Mouse (Mus musculus) bone marrow macrophage, adult 2 months (primary cell): Measurements from ENCODE around the gene Rnaseh2b. TPM values are rescaled to one million over a fixed set of nuclear protein-coding genes. Genes with fewer than 3 reads are reported as not detected.

Experiments
- H3K27ac ChIP-seq: 2 replicates; pipeline ENCODE4 v1.5.1; 2012; ENCODE audit warnings: low read depth, low read length; ENCODE audit not compliant: insufficient read depth
- H3K4me1 ChIP-seq: 2 replicates; pipeline ENCODE4 v1.6.1; 2012; ENCODE audit warnings: low read length; ENCODE audit not compliant: control insufficient read depth, insufficient read depth
- H3K4me3 ChIP-seq: 2 replicates; pipeline ENCODE4 v1.5.1; 2012; ENCODE audit warnings: mild to moderate bottlenecking, low read length, moderate library complexity; ENCODE audit not compliant: insufficient read depth
- CTCF ChIP-seq: IDR thresholded peaks from 2 replicates; pipeline ENCODE4 v1.5.1; 2012; ENCODE audit warnings: low read depth, mild to moderate bottlenecking, low read length, moderate library complexity
- POLR2A ChIP-seq: IDR thresholded peaks from 2 replicates; pipeline ENCODE4 v1.6.1; 2012; ENCODE audit warnings: mild to moderate bottlenecking, low read depth, low read length, borderline replicate concordance
- polyA plus RNA-seq: library from polyadenylated mRNA; stranded (reverse); fragments of >200 nt; gene quantifications from 2 replicates; pipeline ENCODE4 v1.2.4, GENCODE M21; 2012; ENCODE audit not compliant: missing spikeins, insufficient read depth, insufficient read length

The Rnaseh2b gene
- polyA plus RNA-seq, 1 experiment: 20.7 TPM

DNA sequence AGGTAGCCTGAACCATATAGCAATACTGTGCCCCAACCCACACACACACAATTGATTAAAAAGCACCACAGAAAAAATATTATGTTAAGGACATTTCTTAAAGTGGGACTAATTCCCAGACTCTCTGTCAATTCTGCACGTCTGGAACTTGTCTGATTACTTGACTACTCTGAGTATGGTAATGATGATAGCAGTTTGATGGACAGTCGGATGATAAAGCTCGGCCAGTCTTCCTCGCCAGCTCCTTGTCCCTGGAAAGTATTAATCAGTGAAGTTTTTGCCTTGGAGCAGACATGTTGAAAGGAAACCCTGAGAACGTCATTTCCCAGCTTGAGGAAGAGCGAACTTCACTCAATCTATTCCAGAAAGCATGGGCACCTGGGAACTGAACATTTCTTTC, 34.3 kb upstream of the Rnaseh2b start:
- no peak overlapping the region for H3K27ac ChIP-seq
- TF ChIP-seq POLR2A (no peak), CTCF (no peak)
- no peaks in the 10 kb centered on the region for H3K4me1 ChIP-seq
- H3K4me3 ChIP-seq: no peak overlapping the region

DNA sequence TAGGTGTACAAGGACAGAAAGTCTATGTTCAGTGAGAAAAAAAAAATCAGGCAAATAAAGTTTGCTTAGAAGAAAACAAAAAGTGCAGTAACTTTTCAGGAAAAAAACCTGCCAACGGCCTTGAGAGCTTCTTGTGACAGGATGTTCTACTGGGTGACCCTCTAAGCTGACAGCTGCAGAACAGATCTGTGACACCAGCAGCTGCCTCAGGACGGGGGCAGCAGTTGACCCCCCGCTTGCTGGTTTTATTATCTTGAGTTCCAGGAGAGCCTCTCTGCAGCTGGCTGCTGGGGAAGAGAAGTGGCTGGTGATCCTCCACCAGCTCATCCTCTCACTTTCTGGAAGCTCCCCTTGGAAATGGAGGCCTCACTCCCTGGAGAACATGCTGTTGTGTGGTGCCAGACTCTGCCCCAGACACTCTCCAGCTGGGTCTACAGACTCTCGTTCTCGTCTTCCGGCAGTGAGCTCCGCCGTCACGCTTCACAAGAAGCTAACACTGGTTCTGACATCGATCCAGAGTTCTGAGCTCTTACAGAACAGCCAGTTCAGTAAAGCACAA, 33.3 kb upstream of the Rnaseh2b start:
- no peak for TF ChIP-seq POLR2A
- no peak overlapping the region for H3K27ac ChIP-seq
- H3K4me3 ChIP-seq: no peak overlapping the region
- no peaks in the 10 kb centered on the region for H3K4me1 ChIP-seq

DNA sequence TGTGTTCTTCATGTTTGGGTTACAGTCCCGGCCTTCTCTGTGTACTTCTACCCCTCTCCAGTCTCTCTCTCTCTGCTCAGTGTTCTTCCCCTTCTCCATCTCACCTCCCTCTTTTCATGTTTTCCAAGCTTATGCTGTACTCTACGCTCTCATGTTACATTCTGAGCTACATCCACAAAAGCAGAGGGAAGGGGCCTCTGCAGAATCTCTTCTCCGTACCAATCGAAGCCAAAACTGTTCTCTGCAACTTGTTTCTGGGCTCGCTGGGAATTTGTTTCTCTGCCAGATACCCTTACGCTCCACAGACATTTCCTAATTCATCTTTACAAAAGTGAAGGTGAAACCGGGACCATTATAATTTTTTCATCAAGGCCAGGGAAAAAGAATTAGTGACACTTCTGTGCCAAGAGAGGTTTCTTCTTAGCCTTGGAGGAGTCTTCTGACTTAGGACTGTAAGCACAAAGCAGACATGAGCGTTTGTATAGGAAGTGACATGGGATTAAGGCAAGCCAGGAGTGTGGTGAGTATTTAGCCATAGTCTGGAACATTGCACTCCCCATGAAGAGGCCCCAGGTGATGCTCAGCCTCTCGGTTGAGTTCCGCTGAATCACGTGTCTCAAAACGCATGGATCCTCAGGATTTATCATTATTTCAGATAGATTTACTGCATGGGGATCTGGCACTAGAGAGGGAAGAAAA, 21.5 kb upstream of the Rnaseh2b start:
- Histone ChIP-seq H3K4me3 (no peak overlapping the region), H3K27ac (no peak overlapping the region), H3K4me1 (peaks cover 7% of the 10 kb centered on the region)
- TF ChIP-seq POLR2A: no peak
- no peak for TF ChIP-seq CTCF

DNA sequence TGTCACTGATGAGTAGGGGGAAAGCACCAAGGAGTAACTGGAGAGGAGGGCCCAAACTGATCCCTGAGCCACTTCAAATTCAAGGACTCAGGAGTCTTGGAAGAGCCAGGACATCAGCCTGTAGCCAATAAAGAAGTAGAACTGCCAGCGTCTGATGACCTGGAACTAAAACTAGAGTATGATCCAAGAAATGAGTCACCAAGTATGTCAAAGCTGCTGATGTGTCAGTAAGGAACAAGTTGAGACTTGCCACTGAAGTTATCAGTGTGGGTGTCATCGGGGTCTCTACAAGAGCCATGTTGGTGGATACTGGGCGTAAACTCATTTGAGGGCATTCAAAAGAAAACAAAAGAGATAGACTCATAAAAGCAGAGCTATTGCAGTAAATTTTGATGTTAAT, 18.8 kb upstream of the Rnaseh2b start:
- Histone ChIP-seq H3K4me1 (peaks cover 7% of the 10 kb centered on the region), H3K27ac (0 out of 2 replicates have a peak overlapping the region, but pooled peaks have one; percentile 38), H3K4me3 (no peak overlapping the region)
- TF ChIP-seq POLR2A (no peak), CTCF (no peak)

DNA sequence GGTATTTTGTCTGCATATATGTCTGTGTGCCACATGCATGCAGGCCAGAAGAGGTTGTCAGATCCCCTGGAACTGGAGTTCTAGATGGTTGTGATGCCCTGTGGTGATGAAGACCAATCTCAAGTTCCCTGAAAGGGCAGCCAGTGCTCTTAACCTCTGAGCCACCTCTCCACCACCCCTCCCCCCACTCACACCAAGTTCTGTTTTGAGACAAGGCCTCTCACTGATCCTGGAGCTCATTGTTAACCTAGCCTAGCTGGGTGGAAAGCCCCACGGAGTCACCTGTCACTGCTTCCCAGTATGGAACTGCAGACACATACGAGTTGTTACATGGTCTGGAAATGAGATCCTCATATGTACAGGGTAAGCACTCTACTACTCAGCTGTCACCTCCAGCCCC, 9.4 kb upstream of the Rnaseh2b start:
- H3K4me3 ChIP-seq: no peak overlapping the region
- H3K4me1 ChIP-seq: no peaks in the 10 kb centered on the region
- no peak for TF ChIP-seq POLR2A
- TF ChIP-seq CTCF: no peak
- no peak overlapping the region for H3K27ac ChIP-seq

DNA sequence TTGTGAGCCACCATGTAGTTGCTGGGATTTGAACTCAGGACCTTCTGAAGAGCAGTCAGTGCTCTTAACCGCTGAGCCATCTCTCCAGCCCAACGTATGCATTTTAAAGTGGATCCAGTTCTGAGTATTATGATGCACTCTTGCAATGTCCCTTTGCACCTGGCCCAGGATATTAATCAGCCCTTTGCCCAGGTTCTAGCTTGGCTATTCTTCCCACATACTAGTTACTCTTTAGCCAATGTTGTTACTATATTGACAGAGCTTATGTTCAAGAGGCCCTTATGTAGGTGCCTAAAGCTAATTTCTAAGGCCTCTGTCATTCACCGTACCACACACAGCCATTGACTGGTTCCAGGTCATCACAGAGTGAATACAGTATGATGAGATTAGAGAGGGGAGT, 3.7 kb upstream of the Rnaseh2b start:
- H3K4me3 ChIP-seq: no peak overlapping the region
- H3K27ac ChIP-seq: no peak overlapping the region
- H3K4me1 ChIP-seq: peaks cover 3% of the 10 kb centered on the region
- TF ChIP-seq POLR2A (no peak), CTCF (no peak)

DNA sequence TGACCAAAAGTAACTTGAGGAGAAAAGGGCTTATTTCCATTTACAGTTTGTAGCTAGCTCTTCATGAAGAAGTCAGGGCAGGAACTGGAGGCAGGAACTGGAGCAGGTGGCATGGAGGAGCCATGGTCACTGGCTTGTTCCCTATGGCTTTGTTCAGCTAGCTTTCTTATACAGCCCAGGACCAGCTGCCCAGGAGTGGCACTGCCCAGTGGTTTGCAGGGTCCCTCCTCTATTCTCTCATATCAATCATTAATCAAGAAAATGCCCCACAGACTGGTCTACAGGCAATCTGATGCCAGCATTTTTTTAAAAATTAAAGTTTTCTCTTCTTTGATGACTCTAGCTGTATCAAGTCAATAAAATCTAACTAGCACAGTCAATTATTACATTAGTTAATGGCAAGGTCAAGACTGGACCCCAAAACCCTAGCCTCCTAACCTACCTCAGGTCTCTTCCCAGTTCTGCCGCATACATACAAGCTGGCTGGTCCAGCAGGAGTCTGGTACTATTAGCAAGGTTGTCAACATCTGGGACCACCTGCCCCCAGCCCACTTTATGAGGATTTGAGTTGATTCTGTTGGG, 892 bp upstream of the Rnaseh2b start:
- H3K27ac ChIP-seq: no peak overlapping the region

DNA sequence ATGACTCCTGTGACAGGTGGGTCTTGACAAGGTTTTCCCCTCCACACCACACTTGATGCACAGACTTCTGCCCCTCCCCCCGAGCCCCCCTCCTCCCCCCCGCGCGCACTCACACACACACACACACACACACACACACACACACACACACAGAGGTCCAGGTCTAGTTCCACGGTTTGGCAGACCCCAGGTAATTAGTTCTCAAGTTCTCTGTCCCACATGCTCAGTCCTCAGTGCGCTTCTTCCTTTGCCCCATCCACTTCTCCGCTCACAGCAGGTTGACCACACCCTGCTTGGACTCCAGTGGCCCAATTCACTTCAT, 262 bp upstream of the Rnaseh2b start:
- no peak overlapping the region for H3K27ac ChIP-seq
- no peak overlapping the region for H3K4me3 ChIP-seq
- TF ChIP-seq POLR2A (no peak), CTCF (no peak)
- H3K4me1 ChIP-seq: peaks cover 5% of the 10 kb centered on the region

More for the DNA sequence above, 892 bp upstream of the Rnaseh2b start:
- Histone ChIP-seq H3K4me3 (no peak overlapping the region), H3K4me1 (peaks cover 5% of the 10 kb centered on the region)
- TF ChIP-seq POLR2A (no peak), CTCF (no peak)

DNA sequence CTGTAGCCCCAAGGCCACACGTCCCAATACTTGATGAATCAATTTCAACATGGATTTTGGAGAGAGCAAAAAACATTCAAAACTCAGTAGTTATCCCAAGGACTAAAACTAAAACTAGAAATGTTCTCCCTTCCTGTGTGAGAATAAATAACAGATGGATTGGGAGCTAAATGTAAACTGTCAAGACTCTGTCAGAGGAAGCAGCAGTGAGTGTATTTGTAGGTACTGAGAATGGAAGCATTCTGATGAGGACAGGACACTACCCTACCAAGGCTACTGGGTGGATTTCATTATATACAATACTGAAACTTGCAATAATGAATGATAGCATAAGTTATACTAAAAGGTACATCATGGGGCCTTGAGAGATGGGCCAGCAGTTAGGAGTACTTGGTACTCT, 6.4 kb downstream of the Rnaseh2b start:
- peaks cover 8% of the 10 kb centered on the region for H3K4me1 ChIP-seq
- H3K4me3 ChIP-seq: no peak overlapping the region
- TF ChIP-seq CTCF (no peak), POLR2A (no peak)
- no peak overlapping the region for H3K27ac ChIP-seq

DNA sequence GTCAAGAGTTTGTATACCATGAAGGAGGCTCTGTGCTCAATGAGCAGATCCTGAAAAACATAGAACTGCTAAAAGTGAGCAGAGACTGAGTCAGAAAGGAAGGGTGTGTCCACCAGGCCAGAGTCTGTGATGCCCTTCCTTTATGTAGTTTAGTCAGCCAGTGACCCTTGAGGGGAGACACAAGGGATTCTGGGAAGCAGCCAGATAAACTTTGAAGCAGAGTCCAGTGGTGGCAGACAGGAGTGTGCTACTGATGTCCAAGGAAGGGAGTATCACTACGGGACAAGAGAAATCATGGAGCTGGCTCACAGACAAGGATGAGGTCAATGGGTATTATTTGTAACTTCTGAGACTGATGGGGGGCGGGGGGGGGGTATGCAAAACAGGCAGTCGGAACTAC, 7.6 kb downstream of the Rnaseh2b start:
- Histone ChIP-seq H3K4me1 (peaks cover 6% of the 10 kb centered on the region), H3K27ac (no peak overlapping the region), H3K4me3 (no peak overlapping the region)
- TF ChIP-seq CTCF (no peak), POLR2A (no peak)

DNA sequence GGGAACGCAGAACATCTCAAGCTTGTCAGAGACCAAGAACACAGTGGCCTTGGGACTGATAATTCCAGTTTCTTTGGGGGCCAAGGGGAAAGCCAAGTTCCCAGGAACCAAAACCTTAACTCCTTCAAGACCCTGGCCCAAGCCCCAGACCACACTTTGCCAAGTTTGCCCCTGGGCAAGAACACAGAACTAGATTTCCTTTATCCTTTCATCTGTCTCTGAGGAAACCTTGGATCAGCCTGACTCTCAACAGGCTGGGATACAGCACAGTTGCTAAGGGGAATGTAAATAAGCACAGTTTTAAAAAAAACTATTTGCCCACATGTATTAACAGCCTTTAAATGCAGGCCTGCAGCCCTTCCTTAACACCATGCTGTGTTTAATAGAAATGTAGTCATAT, 15.2 kb downstream of the Rnaseh2b start:
- H3K4me3 ChIP-seq: no peak overlapping the region
- no peak for TF ChIP-seq POLR2A
- no peak for TF ChIP-seq CTCF

More for the DNA sequence above, 15.2 kb downstream of the Rnaseh2b start:
- peaks cover 5% of the 10 kb centered on the region for H3K4me1 ChIP-seq
- no peak overlapping the region for H3K27ac ChIP-seq
